Mouse (Mus musculus) lung, postnatal 0 days (tissue): ENCODE measurements around the gene Tmem210. TPM values are rescaled to one million over a fixed set of nuclear protein-coding genes. Genes with fewer than 3 reads are reported as not detected.

Source experiments
- ATAC-seq: fragments of 200-750 bp; cut with Nextera tagmentation; 2 replicates; pipeline ENCODE4 v1.8.0; 2017; ENCODE audit warnings: moderate library complexity
- DNase-seq: peaks from one replicate; pipeline ENCODE4 v3.0.0-alpha.2; 2016; ENCODE audit warnings: low spot score
- H3K27ac ChIP-seq: fragments of 300-500 bp; sonication (generic); 2 replicates; pipeline ENCODE4 v1.5.1; 2014; ENCODE audit warnings: antibody characterized with exemption, mild to moderate bottlenecking, low read length, mixed read lengths
- H3K27me3 ChIP-seq: fragments of 300-500 bp; sonication (generic); replicated peaks from 2 replicates; pipeline ENCODE4 v1.6.1; 2014; ENCODE audit warnings: low read length, mixed read lengths; ENCODE audit not compliant: insufficient read depth
- H3K36me3 ChIP-seq: fragments of 300-500 bp; sonication (generic); 2 replicates; pipeline ENCODE4 v1.6.1; 2014; ENCODE audit warnings: low read length, mixed read lengths; ENCODE audit not compliant: insufficient read depth
- H3K4me1 ChIP-seq: fragments of 300-500 bp; sonication (generic); 2 replicates; pipeline ENCODE4 v1.6.1; 2014; ENCODE audit warnings: antibody characterized with exemption, low read depth, low read length, mixed read lengths; ENCODE audit not compliant: insufficient read depth
- H3K4me2 ChIP-seq: fragments of 300-500 bp; sonication (generic); replicated peaks from 2 replicates; pipeline ENCODE4 v1.6.1; 2014; ENCODE audit warnings: low read depth, mild to moderate bottlenecking, low read length, moderate library complexity, mixed read lengths
- H3K4me3 ChIP-seq: fragments of 300-500 bp; sonication (generic); 2 replicates; pipeline ENCODE4 v1.5.1; 2014; ENCODE audit warnings: low read depth, low read length
- H3K9ac ChIP-seq: fragments of 300-500 bp; sonication (generic); replicated peaks from 2 replicates; pipeline ENCODE4 v1.6.1; 2014; ENCODE audit warnings: low read depth, mild to moderate bottlenecking
- H3K9me3 ChIP-seq: fragments of 300-500 bp; sonication (generic); 2 replicates; pipeline ENCODE4 v1.6.1; 2016; ENCODE audit warnings: low read length, mixed read lengths
- CTCF ChIP-seq: IDR thresholded peaks from 2 replicates; pipeline ENCODE4 v1.5.1; 2016; ENCODE audit warnings: antibody characterized with exemption, mild to moderate bottlenecking
- EP300 ChIP-seq: IDR thresholded peaks from 2 replicates; pipeline ENCODE4 v1.6.1; 2016; ENCODE audit warnings: antibody characterized with exemption, mild to moderate bottlenecking, control low read depth
- WGBS: fragments of 180-500 bp; shearing (Covaris S2); extraction: QIAGEN DNeasy Blood & Tissue Kit; methylation state at CpG from one replicate; pipeline ENCODE4 v1.1.7; 2014; 5-methylcytosine and 5-hydroxymethylcytosine counted together
- polyA plus RNA-seq: library from polyadenylated mRNA; unstranded; fragments of >200 nt; fragmentation: Nextera tagmentation; extraction: Ambion mirVana; gene quantifications from 2 replicates; pipeline ENCODE4 v1.2.1, GENCODE M21; 2015

The Tmem210 gene
- polyA plus RNA-seq: not detected in 2 replicates

GRCm38 (mm10) chr2:25287927-25288649 is at the start of gene Tmem210:
Gene Tmem210, plus strand, starts transcription at chr2:25288145.
- Histone ChIP-seq H3K27me3 (peaks cover 40% of the 10 kb centered on the region), H3K36me3 (peaks cover 22% of the 10 kb centered on the region; the same call in 1 of the 2 replicates), H3K27ac (peak within 1 kb of the TSS; percentile 88), H3K4me1 (peaks cover 25% of the 10 kb centered on the region), H3K9me3 (no peaks in the 10 kb centered on the region), H3K4me3 (no peak within 1 kb of the TSS), H3K4me2 (no peak within 1 kb of the TSS), H3K9ac (no peak within 1 kb of the TSS)
- WGBS: 80% methylated on average over 6 of the region's 6 CpGs
- TF ChIP-seq CTCF (no peak), EP300 (no peak)
- ATAC-seq (no peak), DNase-seq (no peak)

DNA sequence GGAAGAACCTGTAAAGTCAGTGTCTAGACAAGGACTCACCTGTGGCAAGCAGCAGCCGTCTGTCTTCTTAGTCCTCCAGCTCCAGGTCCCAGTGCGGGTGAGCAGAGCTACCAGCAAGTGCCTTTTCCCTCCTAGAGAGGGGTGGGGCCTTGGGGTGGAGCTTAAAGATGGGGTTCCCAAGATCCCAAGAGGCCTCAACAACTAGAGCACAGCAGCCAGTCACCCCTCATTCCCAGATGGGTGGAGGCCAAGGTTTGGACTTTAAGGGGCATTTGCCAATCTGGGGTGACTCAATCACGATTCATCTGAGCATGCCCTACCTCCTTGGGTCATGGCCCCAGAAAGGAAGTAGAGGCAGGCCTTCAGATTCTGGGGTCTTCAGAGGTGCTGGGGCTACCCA is 48.2 kb upstream of the Tmem210 start:
- Histone ChIP-seq H3K27me3 (peaks cover 9% of the 10 kb centered on the region; the same call in 1 of the 2 replicates), H3K4me1 (peaks cover 11% of the 10 kb centered on the region), H3K4me3 (no peak overlapping the region), H3K9ac (no peak overlapping the region), H3K36me3 (no peaks in the 10 kb centered on the region), H3K27ac (no peak overlapping the region), H3K4me2 (no peak overlapping the region), H3K9me3 (no peaks in the 10 kb centered on the region)
- no peak for TF ChIP-seq EP300
- no peak for TF ChIP-seq CTCF
- ATAC-seq: no peak
- WGBS: 77% methylated on average over 3 of the region's 3 CpGs
- no peak for DNase-seq

- Histone ChIP-seq H3K36me3 (no peaks in the 10 kb centered on the region), H3K9ac (no peak overlapping the region), H3K4me2 (peak overlapping the region; percentile 79), H3K9me3 (no peaks in the 10 kb centered on the region), H3K4me3 (no peak overlapping the region), H3K27me3 (peaks cover 9% of the 10 kb centered on the region; the same call in 1 of the 2 replicates), H3K27ac (no peak overlapping the region), H3K4me1 (peaks cover 11% of the 10 kb centered on the region)
- ATAC-seq (no peak), DNase-seq (no peak)
- 46% methylated on average over 8 of the region's 8 CpGs for WGBS
- no peak for TF ChIP-seq CTCF
- TF ChIP-seq EP300: no peak
These were observed 47.6 kb upstream of the Tmem210 start for GRCm38 (mm10) chr2:25240310-25240709.

DNA sequence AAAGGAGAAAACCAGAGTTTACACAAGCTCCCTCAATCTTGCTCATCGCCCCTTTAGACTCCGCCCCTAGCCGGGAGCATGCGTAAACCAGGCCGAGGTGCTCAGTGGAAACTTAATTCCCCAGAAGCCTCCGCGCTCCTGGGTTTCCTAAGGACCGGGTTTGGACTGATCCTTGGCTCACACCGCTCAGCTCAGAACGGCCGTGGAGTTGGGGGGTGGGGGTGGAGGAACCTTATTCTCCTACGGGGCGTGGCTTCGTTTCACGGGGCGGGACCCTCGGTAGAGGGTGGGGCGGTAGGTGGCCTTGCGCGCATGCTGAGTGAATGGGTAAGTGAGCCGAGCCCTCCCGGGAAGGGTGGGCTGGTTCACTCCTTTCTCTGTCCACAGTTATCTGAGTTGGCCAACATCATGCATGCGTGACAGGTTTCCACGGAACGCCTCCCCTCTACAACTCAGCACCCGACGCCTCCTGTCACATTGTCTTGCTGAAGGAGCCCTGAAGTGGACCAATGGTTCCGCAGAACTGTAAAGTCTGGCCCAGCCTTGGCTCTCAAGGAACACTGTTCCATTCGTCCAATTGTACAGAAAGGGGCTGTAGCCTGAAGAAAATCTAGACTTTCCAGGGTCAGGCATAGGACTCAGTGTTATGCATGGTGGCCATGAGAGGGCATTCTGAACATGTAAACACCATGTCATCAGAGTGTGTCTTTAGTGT is 47.1 kb upstream of the Tmem210 start:
- no peak overlapping the region for H3K9ac ChIP-seq

DNA sequence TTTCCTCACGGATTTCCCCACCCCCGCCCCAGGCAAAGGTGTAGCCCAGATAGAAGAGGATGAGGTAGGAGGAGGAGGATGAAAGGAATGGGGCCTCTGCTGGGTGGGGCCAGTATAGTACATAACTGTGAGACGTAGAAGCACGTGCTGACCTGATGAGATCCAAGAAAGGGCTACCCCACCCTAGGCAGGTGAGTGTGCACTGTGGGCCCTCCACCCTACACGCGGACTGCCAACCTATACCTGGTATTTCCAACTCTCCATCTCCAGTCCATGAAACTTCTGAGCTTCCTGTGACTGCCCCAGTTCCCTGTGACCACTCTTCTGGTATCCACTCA is 46.5 kb upstream of the Tmem210 start:
- no peak overlapping the region for H3K9ac ChIP-seq
- TF ChIP-seq EP300 (0 out of 2 replicates have a peak, but pooled peaks have one; percentile 26), CTCF (no peak)
- no peaks in the 10 kb centered on the region for H3K36me3 ChIP-seq
- DNase-seq (peak; percentile 51), ATAC-seq (peak; percentile 32)
- no peaks in the 10 kb centered on the region for H3K9me3 ChIP-seq
- H3K27ac ChIP-seq: peak overlapping the region; percentile 16; the same call in 1 of the 2 replicates
- peaks cover 9% of the 10 kb centered on the region; the same call in 1 of the 2 replicates for H3K27me3 ChIP-seq
- H3K4me3 ChIP-seq: peak overlapping the region; percentile 44; the same call in 1 of the 2 replicates
- H3K4me2 ChIP-seq: peak overlapping the region; percentile 79
- 12% methylated on average over 6 of the region's 6 CpGs for WGBS
- H3K4me1 ChIP-seq: peaks cover 11% of the 10 kb centered on the region

More for the DNA sequence above, 47.1 kb upstream of the Tmem210 start:
- Histone ChIP-seq H3K27ac (peak overlapping the region; percentile 16; the same call in 1 of the 2 replicates), H3K4me2 (peak overlapping the region; percentile 79), H3K9me3 (no peaks in the 10 kb centered on the region), H3K36me3 (no peaks in the 10 kb centered on the region), H3K27me3 (peaks cover 9% of the 10 kb centered on the region; the same call in 1 of the 2 replicates), H3K4me3 (peak overlapping the region; percentile 44), H3K4me1 (peaks cover 11% of the 10 kb centered on the region)
- DNase-seq (peak; percentile 88), ATAC-seq (peak; percentile 85)
- no peak; the same call in 1 of the 2 replicates for TF ChIP-seq CTCF
- no peak; the same call in 1 of the 2 replicates for TF ChIP-seq EP300
- WGBS: 2% methylated on average over 29 of the region's 29 CpGs

- WGBS: 1% methylated on average over 43 of the region's 59 CpGs
- peaks cover 11% of the 10 kb centered on the region for H3K4me1 ChIP-seq
- H3K4me3 ChIP-seq: peak within 1 kb of the TSS; percentile 44
- peak within 1 kb of the TSS; percentile 16; the same call in 1 of the 2 replicates for H3K27ac ChIP-seq
- ATAC-seq (no peak), DNase-seq (no peak)
- no peaks in the 10 kb centered on the region for H3K36me3 ChIP-seq
- H3K9me3 ChIP-seq: no peaks in the 10 kb centered on the region
- TF ChIP-seq CTCF (no peak), EP300 (no peak)
- peaks cover 9% of the 10 kb centered on the region; the same call in 1 of the 2 replicates for H3K27me3 ChIP-seq
- H3K4me2 ChIP-seq: peak within 1 kb of the TSS; percentile 79
- no peak within 1 kb of the TSS for H3K9ac ChIP-seq
These were observed 45.8 kb upstream of the Tmem210 start, which contains the start of the genes Rnf208 and Cysrt1 for GRCm38 (mm10) chr2:25242101-25242506. Gene Rnf208, plus strand, starts transcription at chr2:25242255. Gene Cysrt1, minus strand, starts transcription at chr2:25242452.
